Mouse (Mus musculus) c-Kit-positive CD71-negative TER-119-negative erythroid progenitor cells, embryonic 14.5 days (primary cell): ENCODE results near the gene Mst1r.
A peak's percentile ranks its signal among the peaks of the same experiment; 100 is the strongest.

Experiments
- DNase-seq: peaks from one replicate; pipeline ENCODE4 v3.0.0-alpha.2; 2013; ENCODE audit warnings: low read depth

The Mst1r gene

DNA sequence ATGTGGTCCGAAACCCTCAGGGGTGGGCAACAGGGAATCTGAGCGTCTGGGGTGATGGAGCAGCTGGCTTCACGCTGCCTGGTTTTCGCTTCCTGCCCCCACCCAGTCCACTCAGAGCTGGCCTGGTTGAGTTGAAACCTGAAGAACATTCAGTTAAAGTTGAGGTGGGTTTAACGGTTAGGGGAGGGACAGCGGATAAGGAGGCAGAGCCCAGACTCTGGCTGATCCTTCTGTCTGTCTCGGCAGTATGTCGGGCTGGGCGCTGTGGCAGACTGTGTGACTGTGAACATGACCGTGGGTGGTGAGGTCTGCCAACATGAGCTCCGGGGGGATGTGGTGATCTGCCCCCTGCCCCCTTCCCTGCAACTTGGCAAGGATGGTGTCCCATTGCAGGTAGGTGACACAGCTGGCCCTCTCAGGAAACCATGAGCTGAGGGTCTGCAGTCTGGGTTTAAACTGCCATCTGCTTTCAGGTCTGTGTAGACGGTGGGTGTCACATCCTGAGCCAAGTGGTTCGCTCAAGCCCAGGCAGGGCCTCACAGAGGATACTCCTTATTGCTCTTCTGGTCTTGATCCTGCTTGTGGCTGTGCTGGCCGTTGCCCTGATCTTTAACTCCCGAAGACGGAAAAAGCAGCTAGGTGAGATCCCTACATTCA is 8.2 kb downstream of the Mst1r start:
- no peak for DNase-seq

GRCm38 (mm10) chr9:107917895-107918608 is 11.4 kb downstream of the Mst1r start:
- DNase-seq, result no peak

DNA sequence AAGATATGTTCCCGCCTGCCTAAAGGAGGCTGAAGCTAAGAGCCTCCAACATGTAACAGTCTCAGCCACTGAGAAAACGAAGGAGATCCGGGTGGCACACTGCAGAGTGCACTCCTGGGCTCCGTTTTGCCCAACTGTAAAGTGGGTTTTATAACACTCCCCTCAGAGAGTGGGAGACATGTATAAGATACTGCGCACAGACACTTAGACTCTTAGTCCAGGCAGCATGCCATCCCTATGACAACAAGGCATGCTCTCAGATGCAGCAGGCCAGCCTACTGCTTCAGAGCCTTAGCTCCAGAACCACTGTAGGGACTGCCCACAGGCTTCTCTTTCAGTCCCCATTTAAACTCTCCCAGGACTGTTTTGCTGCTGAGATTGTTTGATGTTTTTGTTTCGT is 12.2 kb downstream of the Mst1r start:
- no peak for DNase-seq

DNA sequence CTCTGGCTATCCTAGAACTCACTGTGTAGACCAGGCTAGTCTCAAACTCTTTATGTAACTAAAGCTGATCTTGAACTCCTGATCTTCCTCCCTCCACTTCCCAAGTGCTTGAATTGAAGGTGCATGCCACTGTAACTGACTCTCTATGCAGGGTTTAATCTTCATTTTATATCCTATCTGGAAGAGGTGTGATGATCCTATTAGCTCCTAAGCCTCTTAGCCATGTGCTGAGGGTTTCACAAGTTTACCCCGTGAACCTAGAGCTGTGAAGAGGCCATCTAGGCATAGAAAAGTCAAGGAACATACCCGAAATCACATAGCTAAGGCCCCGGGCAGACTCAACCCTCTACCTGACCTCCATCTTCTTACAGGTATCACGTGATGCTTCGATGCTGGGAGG is 12.8 kb downstream of the Mst1r start:
- DNase-seq, result no peak

GRCm38 (mm10) chr9:107923021-107923420 is 16.3 kb downstream of the Mst1r start:
- peak; percentile 50 for DNase-seq

DNA sequence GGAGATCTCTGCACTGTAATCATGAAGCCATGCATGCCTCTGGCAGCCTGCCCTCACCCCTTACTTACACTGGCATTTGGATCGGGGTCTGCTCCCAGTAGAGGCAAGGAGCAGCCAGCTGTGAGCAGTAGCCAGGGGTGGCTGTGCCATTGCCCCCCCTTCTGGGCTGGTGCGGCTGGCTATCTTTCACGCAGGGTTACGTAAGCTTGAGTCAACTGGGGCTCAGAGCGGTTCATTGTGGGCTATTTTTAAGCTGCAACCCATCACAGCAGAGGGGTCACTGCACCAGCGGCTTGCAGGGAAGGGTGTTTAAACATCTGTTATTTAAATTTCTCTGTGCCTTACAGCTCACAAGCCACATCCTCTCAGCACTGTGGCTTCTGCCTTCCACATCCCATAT is 17.3 kb downstream of the Mst1r start:
- no peak for DNase-seq

- no peak for DNase-seq
Measured at GRCm38 (mm10) chr9:107925251-107925650, 18.6 kb downstream of the Mst1r start.

GRCm38 (mm10) chr9:107926920-107927420 is 20.3 kb downstream of the Mst1r start:
- DNase-seq, result no peak

DNA sequence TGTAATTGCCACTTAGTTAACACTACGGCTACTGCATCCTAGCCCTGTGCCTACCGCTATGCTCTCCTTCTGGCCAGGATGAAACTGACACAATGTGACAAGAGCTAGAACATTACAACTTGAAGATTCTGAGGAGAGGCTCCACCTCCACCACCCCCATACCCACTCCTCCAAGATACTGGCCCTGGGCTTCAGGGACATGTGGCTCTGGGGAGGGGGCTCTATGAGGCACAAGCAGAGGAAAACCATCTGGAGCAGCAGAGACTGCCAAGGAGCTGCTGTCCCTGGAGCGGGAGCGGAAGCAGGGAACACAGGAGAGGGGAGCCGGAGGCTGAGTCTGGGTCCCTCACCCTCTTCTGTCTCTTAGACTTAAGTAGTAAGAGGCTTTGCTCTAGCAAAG is 21.1 kb downstream of the Mst1r start:
- DNase-seq, result no peak

- no peak for DNase-seq
Measured at GRCm38 (mm10) chr9:107928169-107928568, 21.5 kb downstream of the Mst1r start, which contains the start of gene Actl11. TSS of gene Actl11 (plus strand) at chr9:107928469.

- DNase-seq, result no peak
Measured at GRCm38 (mm10) chr9:107932221-107932620, 25.5 kb downstream of the Mst1r start.

DNA sequence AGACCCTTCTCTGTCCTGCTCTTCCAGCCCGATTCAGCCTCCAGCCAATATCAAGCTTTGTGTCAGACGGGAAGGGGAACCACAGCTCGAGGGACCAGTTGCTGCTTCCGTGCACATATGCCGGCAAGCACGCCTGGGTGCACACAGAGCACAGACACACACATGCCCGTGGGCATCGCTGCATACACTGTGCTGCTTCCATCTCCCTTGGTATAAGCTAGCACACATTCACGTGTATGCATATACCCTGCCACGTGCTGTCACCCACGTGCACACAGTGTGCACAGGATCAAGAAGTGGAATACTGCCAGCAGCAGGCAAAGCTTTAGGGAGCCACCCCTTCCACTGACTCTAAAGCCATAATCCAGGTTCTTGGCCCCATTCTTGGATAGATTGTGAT is 27.5 kb downstream of the Mst1r start:
- no peak for DNase-seq

- no peak for DNase-seq
Measured at GRCm38 (mm10) chr9:107935374-107935773, 28.7 kb downstream of the Mst1r start, which contains the start of gene Camkv. TSS of gene Camkv (plus strand) at chr9:107935674.

- DNase-seq, result no peak
Measured at GRCm38 (mm10) chr9:107935790-107936214, 29.1 kb downstream of the Mst1r start.

DNA sequence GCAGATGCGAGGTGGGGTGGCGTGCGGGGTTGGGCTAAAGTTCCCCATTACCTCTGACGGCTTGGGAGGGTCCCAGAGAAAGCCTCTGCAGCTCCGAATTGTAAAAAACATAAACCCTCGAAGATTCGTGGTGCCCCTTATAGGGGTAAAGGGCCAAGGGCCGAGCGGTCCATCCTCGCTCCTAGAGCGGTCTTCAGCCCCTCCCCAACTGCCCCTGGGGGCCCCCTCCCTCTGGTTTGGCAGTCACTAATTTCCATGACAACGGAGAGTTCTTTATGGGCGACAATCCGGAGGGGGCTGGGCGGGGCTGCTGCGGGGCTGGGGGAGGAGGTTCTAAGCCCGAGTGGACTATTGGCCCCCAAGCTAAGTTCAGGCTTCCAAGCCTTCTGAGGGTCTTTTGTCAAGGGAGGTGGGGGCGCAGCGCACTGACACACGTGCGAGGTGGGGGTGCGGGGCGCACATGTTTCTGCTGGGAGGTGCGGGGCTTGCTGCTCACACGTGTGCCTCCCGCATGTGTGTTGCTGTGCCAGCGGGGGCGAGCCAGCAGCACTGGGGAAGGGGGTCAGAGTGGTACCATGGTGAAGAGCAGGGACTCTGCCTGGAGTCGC is 29.6 kb downstream of the Mst1r start:
- no peak for DNase-seq

- no peak for DNase-seq
Measured at GRCm38 (mm10) chr9:107936831-107937230, 30.2 kb downstream of the Mst1r start.

- DNase-seq, result no peak
Measured at GRCm38 (mm10) chr9:107947241-107948194, 40.8 kb downstream of the Mst1r start.

DNA sequence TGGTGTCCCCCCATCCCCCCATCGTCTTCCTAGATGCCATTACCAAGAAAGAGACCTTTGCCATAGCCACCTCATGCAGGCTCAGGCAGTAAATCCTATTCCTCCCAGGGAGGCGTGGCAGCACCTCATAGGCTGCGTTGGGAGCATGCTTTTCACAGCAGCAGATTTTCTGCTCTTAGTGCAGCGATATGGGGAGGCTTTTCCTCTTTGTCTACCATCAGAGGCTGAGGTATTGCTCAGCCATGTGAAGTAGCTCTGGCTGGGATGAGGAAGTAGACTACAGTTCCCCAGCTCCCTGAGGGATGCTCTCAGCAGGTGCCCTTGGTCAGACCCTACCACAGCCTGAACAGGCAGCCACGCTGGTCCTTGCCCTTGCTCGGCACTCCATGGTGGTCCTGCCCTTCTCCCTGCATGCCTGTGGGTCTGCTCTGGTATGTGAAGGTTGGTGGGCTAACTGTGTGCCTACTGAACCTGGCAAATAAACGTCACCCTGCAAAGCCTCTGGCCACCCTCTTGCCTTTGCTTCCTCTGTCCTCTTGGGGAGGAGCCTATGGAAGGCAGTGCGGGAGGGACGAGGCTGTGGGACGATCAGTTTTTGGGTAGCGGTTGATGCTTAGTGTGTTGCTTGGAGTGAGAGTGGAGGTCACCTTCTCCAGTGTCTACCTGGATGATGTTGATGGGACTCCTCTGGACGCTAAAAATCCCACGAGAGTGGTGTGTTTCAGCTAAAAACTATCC is 42.7 kb downstream of the Mst1r start:
- no peak for DNase-seq

- DNase-seq, result no peak
Measured at GRCm38 (mm10) chr9:107949922-107950235, 43.2 kb downstream of the Mst1r start, which contains the start of gene Traip. TSS of gene Traip (plus strand) at chr9:107950136.

DNA sequence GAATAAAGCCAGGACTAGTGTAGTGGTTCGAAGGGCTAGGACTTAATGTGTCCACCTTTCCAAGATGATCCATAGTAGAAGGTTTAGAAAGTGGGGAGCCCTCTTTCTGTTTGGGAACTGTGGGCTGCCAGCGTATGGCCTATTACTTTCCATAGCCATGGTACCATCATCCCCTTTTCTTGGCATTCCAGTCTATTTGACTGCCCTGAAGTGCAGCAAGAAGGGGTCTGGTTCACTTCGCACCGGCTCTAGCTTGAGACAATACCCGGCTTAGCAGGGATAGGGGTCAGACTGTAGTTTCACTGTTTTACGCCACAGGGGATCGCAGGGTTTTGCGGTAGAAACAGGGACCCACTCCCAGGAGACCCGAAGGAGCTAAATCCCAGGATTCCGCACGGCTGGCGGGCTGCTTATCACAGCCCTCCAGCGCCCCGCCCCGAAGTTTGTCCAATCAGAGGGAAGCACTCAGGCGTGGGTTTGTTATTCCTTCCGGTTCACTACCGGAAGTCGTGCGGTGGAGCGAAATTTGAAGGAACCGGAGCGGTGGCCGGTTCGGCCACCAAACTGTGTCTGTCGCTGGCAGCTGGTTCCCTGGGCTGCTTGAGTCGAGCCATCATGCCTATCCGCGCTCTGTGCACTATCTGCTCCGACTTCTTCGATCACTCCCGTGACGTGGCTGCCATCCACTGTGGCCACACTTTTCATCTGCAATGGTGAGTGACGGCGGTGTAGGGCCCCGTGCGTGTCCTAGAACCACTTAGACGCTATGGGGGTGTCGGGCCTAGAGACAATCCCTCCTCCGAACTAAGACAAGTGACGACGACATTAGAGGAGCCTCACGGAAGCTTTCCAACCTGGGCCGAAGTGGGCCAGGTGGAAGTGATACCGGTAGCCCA is 44.0 kb downstream of the Mst1r start:
- peak; percentile 78 for DNase-seq
